Mouse (Mus musculus) ES-E14 (cell line): ENCODE results near the gene Zmym2. TPM values are rescaled to one million over a fixed set of nuclear protein-coding genes. Genes with fewer than 3 reads are reported as not detected.
"Not testable (repeated sequence)": the region's sequence is repeated elsewhere in the genome, so short reads cannot be mapped to it uniquely, and the experiment has no call there.

ENCODE experiments used
- DNase-seq: peaks from one replicate; pipeline ENCODE4 v3.0.0-alpha.2; 2013; ENCODE audit warnings: low read depth, low spot score
- H3K27ac ChIP-seq: 2 replicates; pipeline ENCODE4 v1.5.1; 2012; ENCODE audit warnings: low read depth, mild to moderate bottlenecking, low read length, moderate library complexity, mixed read lengths; ENCODE audit not compliant: poor library complexity, insufficient read depth, severe bottlenecking
- H3K36me3 ChIP-seq: 2 replicates; pipeline ENCODE4 v1.6.1; 2012; ENCODE audit warnings: mild to moderate bottlenecking, low read length, moderate library complexity, mixed read lengths; ENCODE audit not compliant: control insufficient read depth, poor library complexity, insufficient read depth, severe bottlenecking
- H3K4me1 ChIP-seq, 2 experiments: fragments of 150-350 bp in 1 of 2; sonication (generic) in 1 of 2; 2 replicates each; pipeline ENCODE4 v1.6.1; 2012; ENCODE audit warnings: low read length in 2 of 2, mild to moderate bottlenecking in 1 of 2, mixed read lengths in 1 of 2; ENCODE audit not compliant: control insufficient read depth in 2 of 2, insufficient read depth in 2 of 2, poor library complexity in 1 of 2
- H3K4me3 ChIP-seq, 2 experiments: fragments of 150-350 bp in 1 of 2; sonication (generic) in 1 of 2; 2 replicates each; pipeline ENCODE4 v1.5.1; 2012; ENCODE audit warnings: low read length in 2 of 2, low read depth in 1 of 2, mild to moderate bottlenecking in 1 of 2, mixed read lengths in 1 of 2; ENCODE audit not compliant: insufficient read depth in 1 of 2, poor library complexity in 1 of 2, severe bottlenecking in 1 of 2
- H3K9ac ChIP-seq: 2 replicates; pipeline ENCODE4 v1.6.1; 2012; ENCODE audit warnings: low read depth, mild to moderate bottlenecking, low read length, mixed read lengths; ENCODE audit not compliant: poor library complexity, insufficient read depth, severe bottlenecking
- H3K9me3 ChIP-seq: fragments of 150-350 bp; sonication (generic); 2 replicates; pipeline ENCODE4 v1.6.1; 2012; ENCODE audit warnings: low read depth, mild to moderate bottlenecking, low read length; ENCODE audit not compliant: control insufficient read depth, insufficient read depth
- CHD2 ChIP-seq: IDR thresholded peaks from 2 replicates; pipeline ENCODE4 v1.6.1; 2014; ENCODE audit warnings: mild to moderate bottlenecking, low read depth, low read length, inconsistent platforms
- HCFC1 ChIP-seq: IDR thresholded peaks from 2 replicates; pipeline ENCODE4 v1.6.1; 2012; ENCODE audit warnings: low read length, inconsistent platforms, borderline replicate concordance; ENCODE audit not compliant: insufficient read depth
- MAFK ChIP-seq: IDR thresholded peaks from 2 replicates; pipeline ENCODE4 v1.6.1; 2014; ENCODE audit warnings: mild to moderate bottlenecking, low read depth, low read length, inconsistent platforms; ENCODE audit not compliant: insufficient read depth
- ZC3H11A ChIP-seq: IDR thresholded peaks from 2 replicates; pipeline ENCODE4 v1.6.1; 2012; ENCODE audit warnings: low read depth, mild to moderate bottlenecking, inconsistent platforms, low read length, borderline replicate concordance
- ZNF384 ChIP-seq: IDR thresholded peaks from 2 replicates; pipeline ENCODE4 v1.6.1; 2012; ENCODE audit warnings: low read depth, low read length, inconsistent platforms
- in situ Hi-C, 2 experiments: fragments of 600-800 bp; cut with MboI; formaldehyde crosslinking; loops; one replicate each; pipeline ENCODE4 v1.15.1; 2025; ENCODE audit warnings: low sequenced_read_pairs in 2 of 2, inconsistent platforms in 1 of 2; ENCODE audit not compliant: unreplicated experiment in 2 of 2
- total RNA-seq: library from RNA; depleted of rRNA; stranded (reverse); fragments of 300-350 nt; gene quantifications from 2 replicates; pipeline ENCODE4 v1.2.3, GENCODE M21; 2012

The Zmym2 gene
- total RNA-seq, 1 experiment, result 18.4 TPM

GRCm38 (mm10) chr14:56864041-56864440 lies 22.4 kb upstream of the Zmym2 start:
- DNase-seq, result no peak
- TF ChIP-seq ZNF384 (no peak), ZC3H11A (no peak), MAFK (no peak), CHD2 (no peak), HCFC1 (no peak)
- no peak overlapping the region for H3K27ac ChIP-seq
- H3K36me3 ChIP-seq, result no peaks in the 10 kb centered on the region
- H3K9me3 ChIP-seq, result no peaks in the 10 kb centered on the region
- peaks cover 0 to 2% of the 10 kb centered on the region in 2 experiments; a peak in 1 of 4 replicates for H3K4me1 ChIP-seq
- no peak overlapping the region for H3K9ac ChIP-seq
- in situ Hi-C loops, result no loop called here
- H3K4me3 ChIP-seq, result no peak overlapping the region

- no peaks in the 10 kb centered on the region for H3K36me3 ChIP-seq
- peak overlapping the region; percentile 73 for H3K9ac ChIP-seq
- in situ Hi-C loops, result no loop called here
- TF ChIP-seq HCFC1 (no peak), MAFK (no peak), ZNF384 (no peak), CHD2 (no peak), ZC3H11A (no peak)
- peak overlapping the region; percentile 56 to 67 for H3K4me3 ChIP-seq
- no peak overlapping the region for H3K27ac ChIP-seq
- H3K4me1 ChIP-seq, result peaks cover 0 to 2% of the 10 kb centered on the region in 2 experiments; a peak in 1 of 4 replicates
- no peaks in the 10 kb centered on the region for H3K9me3 ChIP-seq
- no peak for DNase-seq
Measured at GRCm38 (mm10) chr14:56864641-56865040, 21.8 kb upstream of the Zmym2 start.

GRCm38 (mm10) chr14:56865112-56865511 lies 21.3 kb upstream of the Zmym2 start:
- DNase-seq, H3K36me3 ChIP-seq, H3K4me1 ChIP-seq, in situ Hi-C loops, H3K27ac ChIP-seq, H3K9me3 ChIP-seq: not testable (repeated sequence)
- Histone ChIP-seq H3K9ac (peak overlapping the region; percentile 73), H3K4me3 (peak overlapping the region; percentile 56 to 67)

- H3K4me1 ChIP-seq, result peaks cover 2 to 4% of the 10 kb centered on the region in 2 experiments; a peak in 3 of 4 replicates
- no peak overlapping the region for H3K4me3 ChIP-seq
- H3K9ac ChIP-seq, result no peak overlapping the region
- no peak for DNase-seq
- H3K27ac ChIP-seq, result peak overlapping the region; percentile 57; the same call in 1 of the 2 replicates
- H3K36me3 ChIP-seq, result no peaks in the 10 kb centered on the region
- TF ChIP-seq CHD2 (no peak), MAFK (no peak), HCFC1 (no peak), ZC3H11A (no peak), ZNF384 (no peak)
- in situ Hi-C loops, result no loop called here
- H3K9me3 ChIP-seq, result no peaks in the 10 kb centered on the region
Measured at GRCm38 (mm10) chr14:56873525-56873924, 12.9 kb upstream of the Zmym2 start.

- no peaks in the 10 kb centered on the region for H3K36me3 ChIP-seq
- TF ChIP-seq CHD2 (no peak), ZNF384 (no peak), ZC3H11A (no peak), HCFC1 (no peak), MAFK (no peak)
- DNase-seq, result no peak
- H3K27ac ChIP-seq, result no peak overlapping the region
- H3K4me3 ChIP-seq, result no peak overlapping the region
- no peak overlapping the region for H3K9ac ChIP-seq
- H3K9me3 ChIP-seq, result no peaks in the 10 kb centered on the region
- peaks cover 2 to 4% of the 10 kb centered on the region in 2 experiments; a peak in 3 of 4 replicates for H3K4me1 ChIP-seq
- in situ Hi-C loops, result no loop called here
Measured at GRCm38 (mm10) chr14:56875586-56876159, 10.8 kb upstream of the Zmym2 start.
